Mouse (Mus musculus) lung, embryonic 14.5 days (tissue): ENCODE measurements around the gene Sel1l3. TPM values are rescaled to one million over a fixed set of nuclear protein-coding genes. Genes with fewer than 3 reads are reported as not detected.

Source experiments
- ATAC-seq: fragments of 200-750 bp; cut with Nextera tagmentation; 2 replicates; pipeline ENCODE4 v1.8.0; 2017; ENCODE audit warnings: mild to moderate bottlenecking, moderate TSS enrichment, moderate library complexity; ENCODE audit not compliant: insufficient read depth
- DNase-seq: peaks from one replicate; pipeline ENCODE4 v3.0.0-alpha.2; 2015
- H3K27ac ChIP-seq: fragments of 300-500 bp; sonication (generic); 2 replicates; pipeline ENCODE4 v1.5.1; 2014; ENCODE audit warnings: low read depth, mild to moderate bottlenecking, moderate library complexity
- H3K27me3 ChIP-seq: fragments of 300-500 bp; sonication (generic); 2 replicates; pipeline ENCODE4 v1.6.1; 2014; ENCODE audit warnings: low read length, control low read depth; ENCODE audit not compliant: insufficient read depth
- H3K36me3 ChIP-seq: fragments of 300-500 bp; sonication (generic); 2 replicates; pipeline ENCODE4 v1.6.1; 2014; ENCODE audit warnings: control low read depth; ENCODE audit not compliant: insufficient read depth
- H3K4me1 ChIP-seq: fragments of 300-500 bp; sonication (generic); 2 replicates; pipeline ENCODE4 v1.6.1; 2014; ENCODE audit warnings: antibody characterized with exemption, control low read depth; ENCODE audit not compliant: insufficient read depth
- H3K4me2 ChIP-seq: fragments of 300-500 bp; sonication (generic); 2 replicates; pipeline ENCODE4 v1.6.1; 2014; ENCODE audit warnings: mild to moderate bottlenecking
- H3K4me3 ChIP-seq: fragments of 300-500 bp; sonication (generic); 2 replicates; pipeline ENCODE4 v1.5.1; 2014; ENCODE audit warnings: low read depth, low read length
- H3K9ac ChIP-seq: fragments of 300-500 bp; sonication (generic); 2 replicates; pipeline ENCODE4 v1.6.1; 2014
- H3K9me3 ChIP-seq: fragments of 300-500 bp; sonication (generic); 2 replicates; pipeline ENCODE4 v1.6.1; 2016; ENCODE audit warnings: low read depth, low read length, control low read depth
- CTCF ChIP-seq: IDR thresholded peaks from 2 replicates; pipeline ENCODE4 v1.5.1; 2016; ENCODE audit warnings: antibody characterized with exemption, low read depth
- WGBS: fragments of 180-500 bp; shearing (Covaris S2); extraction: QIAGEN DNeasy Blood & Tissue Kit; methylation state at CpG from one replicate; pipeline ENCODE4 v1.1.7; 2014; 5-methylcytosine and 5-hydroxymethylcytosine counted together
- polyA plus RNA-seq: library from polyadenylated mRNA; unstranded; fragments of >200 nt; fragmentation: Nextera tagmentation; extraction: Ambion mirVana; gene quantifications from 2 replicates; pipeline ENCODE4 v1.2.1, GENCODE M21; 2014

The Sel1l3 gene
- polyA plus RNA-seq, 1 experiment from 2014 or later, result 6.8 TPM

GRCm38 (mm10) chr5:53249431-53250061 is 35.8 kb upstream of the Sel1l3 start:
- Histone ChIP-seq H3K9me3 (no peaks in the 10 kb centered on the region), H3K4me1 (no peaks in the 10 kb centered on the region), H3K36me3 (no peaks in the 10 kb centered on the region), H3K27ac (no peak overlapping the region), H3K9ac (no peak overlapping the region), H3K27me3 (no peaks in the 10 kb centered on the region), H3K4me2 (no peak overlapping the region), H3K4me3 (no peak overlapping the region)
- TF ChIP-seq CTCF, result no peak
- 69% methylated on average over 4 of the region's 4 CpGs for WGBS
- DNase-seq, result no peak
- ATAC-seq, result no peak

- H3K36me3 ChIP-seq, result no peaks in the 10 kb centered on the region
- no peaks in the 10 kb centered on the region for H3K4me1 ChIP-seq
- no peak overlapping the region for H3K4me2 ChIP-seq
- H3K9me3 ChIP-seq, result no peaks in the 10 kb centered on the region
- no peak overlapping the region for H3K4me3 ChIP-seq
- 79% methylated on average over 11 of the region's 11 CpGs for whole genome bisulfite sequencing
- ATAC-seq (no peak), DNase-seq (no peak)
- no peak for TF ChIP-seq CTCF
- no peak overlapping the region for H3K9ac ChIP-seq
- H3K27me3 ChIP-seq, result no peaks in the 10 kb centered on the region
- H3K27ac ChIP-seq, result no peak overlapping the region
Observed at GRCm38 (mm10) chr5:53248499-53248898, 34.8 kb upstream of the Sel1l3 start.

- no peaks in the 10 kb centered on the region for H3K27me3 ChIP-seq
- no peak for TF ChIP-seq CTCF
Observed at GRCm38 (mm10) chr5:53243933-53244332, 30.2 kb upstream of the Sel1l3 start.

GRCm38 (mm10) chr5:53242865-53243499 is 29.3 kb upstream of the Sel1l3 start:
- 73% methylated on average over 7 of the region's 7 CpGs for WGBS

More at GRCm38 (mm10) chr5:53243933-53244332, 30.2 kb upstream of the Sel1l3 start:
- peak; percentile 64; the same call in 1 of the 2 replicates for ATAC-seq
- H3K36me3 ChIP-seq, result no peaks in the 10 kb centered on the region
- no peak overlapping the region for H3K4me3 ChIP-seq
- no peak overlapping the region for H3K4me2 ChIP-seq
- H3K4me1 ChIP-seq, result no peaks in the 10 kb centered on the region
- no peak overlapping the region for H3K27ac ChIP-seq
- H3K9me3 ChIP-seq, result no peaks in the 10 kb centered on the region
- no peak overlapping the region for H3K9ac ChIP-seq
- DNase-seq, result peak; percentile 44
- WGBS, result 52% methylated on average over 10 of the region's 10 CpGs

GRCm38 (mm10) chr5:53241963-53242362 is 28.2 kb upstream of the Sel1l3 start:
- H3K27ac ChIP-seq, result no peak overlapping the region
- DNase-seq (no peak), ATAC-seq (no peak)
- H3K4me3 ChIP-seq, result no peak overlapping the region
- H3K4me1 ChIP-seq, result no peaks in the 10 kb centered on the region
- TF ChIP-seq CTCF, result no peak
- H3K9me3 ChIP-seq, result no peaks in the 10 kb centered on the region
- no peaks in the 10 kb centered on the region for H3K27me3 ChIP-seq
- no peaks in the 10 kb centered on the region for H3K36me3 ChIP-seq
- H3K9ac ChIP-seq, result no peak overlapping the region
- no peak overlapping the region for H3K4me2 ChIP-seq
- WGBS, result 67% methylated on average over 5 of the region's 5 CpGs

More at GRCm38 (mm10) chr5:53242865-53243499, 29.3 kb upstream of the Sel1l3 start:
- Histone ChIP-seq H3K4me2 (no peak overlapping the region), H3K36me3 (no peaks in the 10 kb centered on the region), H3K9ac (no peak overlapping the region), H3K4me3 (no peak overlapping the region), H3K4me1 (no peaks in the 10 kb centered on the region), H3K27ac (no peak overlapping the region), H3K9me3 (no peaks in the 10 kb centered on the region), H3K27me3 (no peaks in the 10 kb centered on the region)
- no peak for DNase-seq
- no peak for TF ChIP-seq CTCF
- no peak for ATAC-seq

GRCm38 (mm10) chr5:53241109-53241508 is 27.4 kb upstream of the Sel1l3 start:
- peak; percentile 54 for DNase-seq
- Histone ChIP-seq H3K9me3 (no peaks in the 10 kb centered on the region), H3K4me3 (no peak overlapping the region), H3K9ac (no peak overlapping the region), H3K27me3 (no peaks in the 10 kb centered on the region), H3K27ac (no peak overlapping the region), H3K4me1 (no peaks in the 10 kb centered on the region), H3K36me3 (no peaks in the 10 kb centered on the region), H3K4me2 (no peak overlapping the region)
- 53% methylated on average over 2 of the region's 2 CpGs for WGBS
- peak; percentile 29 for TF ChIP-seq CTCF
- ATAC-seq, result peak; percentile 65

GRCm38 (mm10) chr5:53239831-53240440 is 26.2 kb upstream of the Sel1l3 start:
- H3K4me2 ChIP-seq, result no peak overlapping the region
- ATAC-seq (no peak), DNase-seq (no peak)
- H3K4me3 ChIP-seq, result no peak overlapping the region
- H3K9me3 ChIP-seq, result no peaks in the 10 kb centered on the region
- 0 out of 2 replicates have a peak, but pooled peaks cover 5% of the 10 kb centered on the region for H3K4me1 ChIP-seq
- H3K27ac ChIP-seq, result no peak overlapping the region
- no peaks in the 10 kb centered on the region for H3K27me3 ChIP-seq
- H3K36me3 ChIP-seq, result no peaks in the 10 kb centered on the region
- 49% methylated on average over 11 of the region's 11 CpGs for WGBS
- no peak overlapping the region for H3K9ac ChIP-seq
- no peak for TF ChIP-seq CTCF
